Comparison of ENCODE assay signal across 18 mouse cellular contexts in genomic region chr4:136896461-136896860, GRCm38 (mm10). TPM values are rescaled to one million over a fixed set of nuclear protein-coding genes. Genes with fewer than 3 reads are reported as not detected.
DNase-seq lines count a peak whose midpoint lies in the region; ATAC-seq and TF ChIP-seq lines count a peak whose summit lies in the region.
"Had no signal": no experiment of that assay in that cellular context is flagged by ENCODE, and none has a peak within 500 bp of the region (broad histone marks: within the 10 kb centered on the region; RNA-seq: fewer than 3 reads in every experiment).

No protein-coding gene starts in this region.

- no peak for TF ChIP-seq POLR2A in liver, adult 2 months (IDR thresholded peaks at IDR 0.05; ENCODE audit: extremely low read depth, insufficient read depth, low read length)

- H3K36me3 ChIP-seq in forebrain, embryonic 12.5 days (replicated peaks) = no peaks in the 10 kb centered on the region
- no peaks in the 10 kb centered on the region for H3K36me3 ChIP-seq in forebrain, postnatal 0 days (ENCODE audit: insufficient read depth)
- no peaks in the 10 kb centered on the region for H3K36me3 ChIP-seq in liver, adult 2 months (ENCODE audit: control insufficient read depth, insufficient read depth, low read length)
- H3K36me3 ChIP-seq in liver, embryonic 12.5 days = no peaks in the 10 kb centered on the region
- no peaks in the 10 kb centered on the region for H3K36me3 ChIP-seq in stomach, embryonic 15.5 days
- H3K36me3 ChIP-seq in stomach, postnatal 0 days (ENCODE audit: control insufficient read depth, insufficient read depth, low read length) = no peaks in the 10 kb centered on the region
- H3K36me3 ChIP-seq in intestine, embryonic 15.5 days = no peaks in the 10 kb centered on the region
- H3K36me3 ChIP-seq: embryonic facial prominence, embryonic 15.5 days; lung, embryonic 15.5 days; neural tube, embryonic 12.5 days had no signal

- ATAC-seq in forebrain, embryonic 12.5 days (ENCODE audit: low FRiP score) = no peak
- no peak for ATAC-seq in forebrain, postnatal 0 days
- ATAC-seq in liver, embryonic 12.5 days = no peak
- ATAC-seq in stomach, embryonic 15.5 days (ENCODE audit: insufficient read depth, low FRiP score, low read depth) = no peak
- no peak for ATAC-seq in stomach, postnatal 0 days (ENCODE audit: low FRiP score, low TSS enrichment)
- no peak for ATAC-seq in intestine, embryonic 15.5 days
- ATAC-seq: activated CD4-positive, CD25-positive, alpha-beta regulatory T cell, adult 4 months had no signal

- H3K9ac ChIP-seq in forebrain, embryonic 12.5 days = peak overlapping the region; percentile 9; the same call in 1 of the 2 replicates
- H3K9ac ChIP-seq in forebrain, postnatal 0 days = no peak overlapping the region
- no peak overlapping the region for H3K9ac ChIP-seq in liver, adult 2 months (ENCODE audit: low read depth, low read length)
- no peak overlapping the region for H3K9ac ChIP-seq in liver, embryonic 12.5 days
- H3K9ac ChIP-seq in stomach, embryonic 15.5 days = no peak overlapping the region
- H3K9ac ChIP-seq in stomach, postnatal 0 days (ENCODE audit: low read length) = no peak overlapping the region
- H3K9ac ChIP-seq in intestine, embryonic 15.5 days = no peak overlapping the region
- H3K9ac ChIP-seq: embryonic facial prominence, embryonic 15.5 days; lung, embryonic 15.5 days had no signal

- H3K4me2 ChIP-seq in forebrain, embryonic 12.5 days = no peak overlapping the region
- H3K4me2 ChIP-seq in forebrain, postnatal 0 days (ENCODE audit: low read depth) = no peak overlapping the region; the same call in 1 of the 2 replicates
- no peak overlapping the region for H3K4me2 ChIP-seq in liver, embryonic 12.5 days
- 0 out of 2 replicates have a peak overlapping the region, but pooled peaks have one; percentile 25 for H3K4me2 ChIP-seq in stomach, embryonic 15.5 days
- no peak overlapping the region for H3K4me2 ChIP-seq in stomach, postnatal 0 days (replicated peaks; ENCODE audit: low read depth)
- no peak overlapping the region for H3K4me2 ChIP-seq in intestine, embryonic 15.5 days (replicated peaks)
- H3K4me2 ChIP-seq: embryonic facial prominence, embryonic 15.5 days; lung, embryonic 15.5 days had no signal

- H3K79me2 ChIP-seq in liver, adult 2 months (ENCODE audit: control insufficient read depth, insufficient read depth, low read length) = no peaks in the 10 kb centered on the region

- no peak for DNase-seq in forebrain, postnatal 0 days
- DNase-seq in liver, adult 2 months (ENCODE audit: extremely low read depth, low read depth, low spot score) = no peak
- DNase-seq in stomach, postnatal 0 days (ENCODE audit: low spot score) = no peak
- DNase-seq: adrenal gland, postnatal 14 days; cerebellum, adult 9-10 months; kidney, adult 9 months; kidney, postnatal 36 days; right cerebral cortex, postnatal 25 days; thymus, postnatal 4 days had no signal

- WGBS in forebrain, embryonic 12.5 days = 39% methylated on average over 10 of the region's 10 CpGs
- WGBS in forebrain, postnatal 0 days = 27% methylated on average over 10 of the region's 10 CpGs
- WGBS in liver, adult 2 months = 32% methylated on average over 10 of the region's 10 CpGs
- 28% methylated on average over 10 of the region's 10 CpGs for WGBS in liver, embryonic 12.5 days (ENCODE audit: insufficient replicate concordance)
- WGBS in stomach, embryonic 15.5 days = 32% methylated on average over 10 of the region's 10 CpGs
- WGBS in stomach, postnatal 0 days = 29% methylated on average over 10 of the region's 10 CpGs
- 39% methylated on average over 10 of the region's 10 CpGs for WGBS in intestine, embryonic 15.5 days

- H3K4me1 ChIP-seq in forebrain, embryonic 12.5 days = peaks cover 12% of the 10 kb centered on the region
- H3K4me1 ChIP-seq in forebrain, postnatal 0 days (ENCODE audit: insufficient read depth) = no peaks in the 10 kb centered on the region
- no peaks in the 10 kb centered on the region for H3K4me1 ChIP-seq in liver, adult 2 months (ENCODE audit: control insufficient read depth, insufficient read depth, low read length)
- H3K4me1 ChIP-seq in liver, embryonic 12.5 days = no peaks in the 10 kb centered on the region
- H3K4me1 ChIP-seq in stomach, embryonic 15.5 days = peaks cover 19% of the 10 kb centered on the region; the same call in 1 of the 2 replicates
- H3K4me1 ChIP-seq in stomach, postnatal 0 days (replicated peaks; ENCODE audit: control insufficient read depth, insufficient read depth) = no peaks in the 10 kb centered on the region
- no peaks in the 10 kb centered on the region; the same call in none of the 2 replicates for H3K4me1 ChIP-seq in intestine, embryonic 15.5 days (replicated peaks)
- H3K4me1 ChIP-seq: lung, embryonic 15.5 days had no signal

- H3K9me3 ChIP-seq in forebrain, embryonic 12.5 days = no peaks in the 10 kb centered on the region
- H3K9me3 ChIP-seq in forebrain, postnatal 0 days (ENCODE audit: low read length) = no peaks in the 10 kb centered on the region
- H3K9me3 ChIP-seq in liver, embryonic 12.5 days (replicated peaks) = no peaks in the 10 kb centered on the region
- no peaks in the 10 kb centered on the region for H3K9me3 ChIP-seq in stomach, embryonic 15.5 days
- H3K9me3 ChIP-seq in stomach, postnatal 0 days (ENCODE audit: control insufficient read depth, low read length) = no peaks in the 10 kb centered on the region
- no peaks in the 10 kb centered on the region for H3K9me3 ChIP-seq in intestine, embryonic 15.5 days
- H3K9me3 ChIP-seq: embryonic facial prominence, embryonic 15.5 days; lung, embryonic 15.5 days; neural tube, embryonic 12.5 days had no signal

- H3K27ac ChIP-seq in forebrain, embryonic 12.5 days = no peak overlapping the region
- H3K27ac ChIP-seq in forebrain, postnatal 0 days (ENCODE audit: low read depth, low read length) = no peak overlapping the region
- H3K27ac ChIP-seq in liver, adult 2 months (replicated peaks; ENCODE audit: insufficient read depth, low read depth, low read length) = no peak overlapping the region
- no peak overlapping the region for H3K27ac ChIP-seq in liver, embryonic 12.5 days
- no peak overlapping the region for H3K27ac ChIP-seq in stomach, embryonic 15.5 days
- H3K27ac ChIP-seq in stomach, postnatal 0 days (replicated peaks) = no peak overlapping the region
- H3K27ac ChIP-seq in intestine, embryonic 15.5 days = no peak overlapping the region
- H3K27ac ChIP-seq: embryonic facial prominence, embryonic 15.5 days; lung, embryonic 15.5 days; macrophage; neural tube, embryonic 12.5 days had no signal

- TF ChIP-seq CTCF in forebrain, postnatal 0 days (IDR thresholded peaks at IDR 0.05; ENCODE audit: low read depth) = no peak
- TF ChIP-seq CTCF in liver, adult 2 months (IDR thresholded peaks at IDR 0.05; ENCODE audit: low read depth, low read length) = no peak
- no peak for TF ChIP-seq CTCF in stomach, postnatal 0 days (IDR thresholded peaks at IDR 0.05; ENCODE audit: low read depth)

- TF ChIP-seq EP300 in stomach, postnatal 0 days (optimal IDR thresholded peaks at IDR 0.05) = no peak

- H3K27me3 ChIP-seq in forebrain, embryonic 12.5 days = peaks cover 66% of the 10 kb centered on the region
- peaks cover 22% of the 10 kb centered on the region for H3K27me3 ChIP-seq in forebrain, postnatal 0 days (ENCODE audit: insufficient read depth, low read length)
- H3K27me3 ChIP-seq in liver, adult 2 months (ENCODE audit: control insufficient read depth, insufficient read depth, low read length) = no peaks in the 10 kb centered on the region
- peaks cover 57% of the 10 kb centered on the region for H3K27me3 ChIP-seq in liver, embryonic 12.5 days (replicated peaks)
- H3K27me3 ChIP-seq in stomach, embryonic 15.5 days (replicated peaks) = peaks cover 13% of the 10 kb centered on the region
- no peaks in the 10 kb centered on the region for H3K27me3 ChIP-seq in stomach, postnatal 0 days (ENCODE audit: control insufficient read depth, insufficient read depth, low read length)
- H3K27me3 ChIP-seq in intestine, embryonic 15.5 days (replicated peaks) = peaks cover 17% of the 10 kb centered on the region

- H3K4me3 ChIP-seq in forebrain, embryonic 12.5 days (replicated peaks) = no peak overlapping the region
- H3K4me3 ChIP-seq in forebrain, postnatal 0 days (ENCODE audit: low read depth, low read length) = no peak overlapping the region
- H3K4me3 ChIP-seq in liver, adult 2 months (ENCODE audit: insufficient read depth, low read depth, low read length) = peak overlapping the region; percentile 4
- no peak overlapping the region for H3K4me3 ChIP-seq in liver, embryonic 12.5 days
- no peak overlapping the region for H3K4me3 ChIP-seq in stomach, embryonic 15.5 days (replicated peaks)
- H3K4me3 ChIP-seq in stomach, postnatal 0 days (ENCODE audit: low read depth, low read length) = no peak overlapping the region
- no peak overlapping the region for H3K4me3 ChIP-seq in intestine, embryonic 15.5 days (replicated peaks)
- H3K4me3 ChIP-seq: embryonic facial prominence, embryonic 15.5 days; lung, embryonic 15.5 days; neural tube, embryonic 12.5 days had no signal

RNA-seq across cellular contexts. Expression of gene C1qa, which starts 2.1 kb away (rescaled TPM):
- polyA plus RNA-seq in forebrain, embryonic 12.5 days (2016; fragmentation: Nextera tagmentation; extraction: Ambion mirVana) = 10.0 and 12.0 TPM in 2 replicates
- 47.7 and 53.1 TPM in 2 replicates for total RNA-seq in forebrain, postnatal 0 days (2014; rRNA removed)
- polyA plus RNA-seq in forebrain, postnatal 0 days (2015; fragmentation: Nextera tagmentation; extraction: Ambion mirVana) = 42.2 and 43.5 TPM in 2 replicates
- 76.5 and 86.2 TPM in 2 replicates for total RNA-seq in liver, adult 2 months (2014; rRNA removed)
- 47.3 and 76.4 TPM in 2 replicates for polyA plus RNA-seq in liver, adult 2 months (2012; rRNA removed)
- 24.8 and 26.2 TPM in 2 replicates for polyA plus RNA-seq in liver, embryonic 12.5 days (2016; fragmentation: Nextera tagmentation; extraction: Ambion mirVana)
- 54.3 and 70.7 TPM in 2 replicates for polyA plus RNA-seq in stomach, embryonic 15.5 days (2015; fragmentation: Nextera tagmentation; extraction: Ambion mirVana)
- polyA plus RNA-seq in stomach, postnatal 0 days (2015; fragmentation: Nextera tagmentation; extraction: Ambion mirVana) = 49.7 and 53.0 TPM in 2 replicates
- polyA plus RNA-seq in intestine, embryonic 15.5 days (2015; fragmentation: Nextera tagmentation; extraction: Ambion mirVana) = 50.0 and 58.6 TPM in 2 replicates

RNA-seq across cellular contexts. Expression of gene C1qc, which starts 3.6 kb away (rescaled TPM):
- polyA plus RNA-seq in forebrain, embryonic 12.5 days (2016; fragmentation: Nextera tagmentation; extraction: Ambion mirVana) = 9.5 and 10.2 TPM in 2 replicates
- 61.9 and 64.6 TPM in 2 replicates for total RNA-seq in forebrain, postnatal 0 days (2014; rRNA removed)
- polyA plus RNA-seq in forebrain, postnatal 0 days (2015; fragmentation: Nextera tagmentation; extraction: Ambion mirVana) = 46.1 and 49.3 TPM in 2 replicates
- 82.9 and 89.6 TPM in 2 replicates for total RNA-seq in liver, adult 2 months (2014; rRNA removed)
- 66.3 and 104 TPM in 2 replicates for polyA plus RNA-seq in liver, adult 2 months (2012; rRNA removed)
- polyA plus RNA-seq in liver, embryonic 12.5 days (2016; fragmentation: Nextera tagmentation; extraction: Ambion mirVana) = 32.7 and 33.5 TPM in 2 replicates
- polyA plus RNA-seq in stomach, embryonic 15.5 days (2015; fragmentation: Nextera tagmentation; extraction: Ambion mirVana) = 34.2 and 37.5 TPM in 2 replicates
- polyA plus RNA-seq in stomach, postnatal 0 days (2015; fragmentation: Nextera tagmentation; extraction: Ambion mirVana) = 48.6 and 49.4 TPM in 2 replicates
- polyA plus RNA-seq in intestine, embryonic 15.5 days (2015; fragmentation: Nextera tagmentation; extraction: Ambion mirVana) = 33.3 and 36.3 TPM in 2 replicates

RNA-seq across cellular contexts. Expression of gene C1qb, which starts 10.5 kb away (rescaled TPM):
- 16.0 and 18.8 TPM in 2 replicates for polyA plus RNA-seq in forebrain, embryonic 12.5 days (2016; fragmentation: Nextera tagmentation; extraction: Ambion mirVana)
- 53.9 and 57.1 TPM in 2 replicates for total RNA-seq in forebrain, postnatal 0 days (2014; rRNA removed)
- 67.4 and 78.2 TPM in 2 replicates for polyA plus RNA-seq in forebrain, postnatal 0 days (2015; fragmentation: Nextera tagmentation; extraction: Ambion mirVana)
- 64.7 and 68.4 TPM in 2 replicates for total RNA-seq in liver, adult 2 months (2014; rRNA removed)
- polyA plus RNA-seq in liver, adult 2 months (2012; rRNA removed) = 56.7 and 88.8 TPM in 2 replicates
- 53.1 and 54.6 TPM in 2 replicates for polyA plus RNA-seq in liver, embryonic 12.5 days (2016; fragmentation: Nextera tagmentation; extraction: Ambion mirVana)
- polyA plus RNA-seq in stomach, embryonic 15.5 days (2015; fragmentation: Nextera tagmentation; extraction: Ambion mirVana) = 62.4 and 62.8 TPM in 2 replicates
- polyA plus RNA-seq in stomach, postnatal 0 days (2015; fragmentation: Nextera tagmentation; extraction: Ambion mirVana) = 79.6 and 80.6 TPM in 2 replicates
- 67.2 and 68.8 TPM in 2 replicates for polyA plus RNA-seq in intestine, embryonic 15.5 days (2015; fragmentation: Nextera tagmentation; extraction: Ambion mirVana)
